Mouse (Mus musculus) T-cell, adult 2 months (primary cell): ENCODE measurements around the gene Krtap19-2.

ENCODE experiments used
- DNase-seq: peaks from one replicate; pipeline ENCODE4 v3.0.0; 2022; ENCODE audit warnings: low spot score

Krtap19-2 gene

GRCm38 (mm10) chr16:88874169-88874568 is at the start of gene Krtap19-2:
Gene Krtap19-2 (minus strand): TSS chr16:88874269.
- no peak for DNase-seq

- no peak for DNase-seq
Measured at GRCm38 (mm10) chr16:88896357-88896756, 22.3 kb upstream of the Krtap19-2 start, which contains the start of gene Krtap19-5. Gene Krtap19-5 (minus strand): TSS chr16:88896457.

GRCm38 (mm10) chr16:88886870-88887269 is 12.8 kb upstream of the Krtap19-2 start:
- DNase-seq = no peak

GRCm38 (mm10) chr16:88884989-88885388 is 10.9 kb upstream of the Krtap19-2 start, which contains the start of gene Krtap19-4:
Gene Krtap19-4 (minus strand): TSS chr16:88885089.
- no peak for DNase-seq

GRCm38 (mm10) chr16:88877938-88878337 is 3.9 kb upstream of the Krtap19-2 start, which contains the start of gene Krtap19-3:
Gene Krtap19-3 (minus strand): TSS chr16:88878038.
- DNase-seq = no peak

DNA sequence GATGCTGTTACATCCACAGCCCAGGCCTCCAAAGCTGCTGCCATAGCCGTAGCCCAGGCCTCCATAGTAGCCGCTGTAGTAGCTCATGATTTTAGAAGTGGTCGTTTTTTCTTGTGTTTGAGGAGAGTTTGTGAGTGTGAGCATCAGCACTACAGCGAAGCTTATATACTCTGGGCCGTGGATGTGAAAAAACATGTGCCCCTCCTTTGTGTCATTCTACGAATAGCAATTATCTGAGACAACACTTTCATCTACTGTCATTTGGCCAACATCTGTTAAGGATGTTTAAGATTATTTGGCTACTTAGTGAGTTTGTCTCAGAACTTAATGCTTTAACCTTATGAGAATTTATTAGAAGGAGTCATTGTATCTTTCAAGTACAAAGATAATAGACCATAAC is 4.8 kb downstream of the Krtap19-2 start, which contains the start of gene Krtap19-1:
Krtap19-1 (minus strand) TSS at position 101 of the 400 bp plus-strand sequence.
- no peak for DNase-seq

GRCm38 (mm10) chr16:88864887-88865407 is 9.1 kb downstream of the Krtap19-2 start:
- DNase-seq = no peak

DNA sequence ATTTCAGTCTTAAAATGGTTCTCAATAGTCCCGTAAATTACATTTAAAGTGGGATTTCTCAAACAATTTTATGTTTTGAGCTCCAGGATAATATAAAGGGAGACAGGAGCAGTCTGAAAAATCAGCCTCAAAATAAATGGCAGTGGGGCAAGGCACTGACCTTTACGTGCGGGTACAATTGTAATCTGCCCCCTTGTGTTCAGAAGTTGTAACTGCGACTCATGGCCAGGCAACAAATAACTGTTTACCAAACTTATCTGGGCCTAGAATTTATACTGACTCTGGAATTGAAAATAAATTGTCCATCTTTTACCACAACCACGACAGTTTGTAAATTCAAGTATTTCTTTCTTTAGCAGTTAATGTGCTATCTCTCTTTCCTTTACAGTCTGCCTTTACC is 22.6 kb downstream of the Krtap19-2 start:
- DNase-seq = no peak

GRCm38 (mm10) chr16:88848558-88848957 is 25.5 kb downstream of the Krtap19-2 start:
- DNase-seq = no peak

DNA sequence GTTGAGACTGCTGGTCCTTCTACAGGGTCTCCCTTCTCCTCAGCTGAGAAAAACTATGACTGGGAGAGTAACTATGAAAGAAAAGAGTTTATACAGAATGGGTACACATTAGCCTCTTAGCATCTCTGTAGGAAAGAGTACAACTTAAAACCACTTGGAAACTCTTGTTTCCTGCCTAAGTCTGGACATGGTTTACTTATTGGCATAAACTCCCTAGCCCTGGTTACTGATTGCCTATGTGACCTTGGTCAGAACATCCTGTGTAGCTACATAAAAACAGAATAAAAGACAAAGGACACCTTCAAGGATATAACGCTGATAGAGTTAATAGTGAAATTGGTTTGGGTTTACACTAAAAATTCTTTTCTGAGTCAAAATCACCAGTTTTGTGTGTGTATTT is 26.7 kb downstream of the Krtap19-2 start:
- no peak for DNase-seq

DNA sequence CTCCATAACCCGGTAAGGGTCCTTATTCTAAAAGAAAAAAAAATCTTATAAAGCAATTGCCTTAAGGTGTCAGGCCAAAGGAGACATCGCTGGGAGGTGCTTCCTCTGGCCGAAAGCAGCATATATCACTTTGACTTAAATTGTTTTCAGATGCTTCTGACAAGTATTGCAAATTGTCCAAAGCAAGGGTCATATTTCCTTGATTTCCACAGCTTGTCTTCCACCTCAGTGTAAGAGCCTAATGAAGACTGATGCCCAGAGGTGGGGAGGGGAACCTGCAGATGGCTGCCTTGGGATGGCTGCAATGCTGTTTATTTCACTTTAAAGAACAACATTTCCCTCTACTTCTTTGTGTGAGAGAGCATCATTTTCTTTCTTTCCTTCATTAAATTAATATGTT is 47.1 kb downstream of the Krtap19-2 start:
- DNase-seq = no peak

GRCm38 (mm10) chr16:88826095-88826652 is 47.9 kb downstream of the Krtap19-2 start, which contains the start of gene Krtap14:
Gene Krtap14 (minus strand): TSS chr16:88826145.
- DNase-seq = no peak

GRCm38 (mm10) chr16:88823736-88824135 is 50.3 kb downstream of the Krtap19-2 start:
- DNase-seq = no peak
